Mouse (Mus musculus): Measurements from ENCODE around the gene Fgfrl1. TPM values are rescaled to one million over a fixed set of nuclear protein-coding genes. Genes with fewer than 3 reads are reported as not detected.
A peak's percentile ranks its signal among the peaks of the same experiment; 100 is the strongest.

Gene Fgfrl1
- polyA plus RNA-seq, 1 experiment from 2014 or later, result 21.8 TPM

- no peak for ATAC-seq
- whole genome bisulfite sequencing, result 73% methylated on average over 4 of the region's 4 CpGs
- H3K4me1 ChIP-seq (replicated peaks), result peaks cover 18% of the 10 kb centered on the region
- no peak overlapping the region for H3K4me2 ChIP-seq (replicated peaks)
- no peak overlapping the region for H3K9ac ChIP-seq
- H3K27ac ChIP-seq, result no peak overlapping the region
- no peaks in the 10 kb centered on the region for H3K9me3 ChIP-seq
- no peak overlapping the region for H3K4me3 ChIP-seq (replicated peaks)
- no peaks in the 10 kb centered on the region for H3K27me3 ChIP-seq (replicated peaks)
- H3K36me3 ChIP-seq, result no peaks in the 10 kb centered on the region
These were observed 1.0 kb upstream of the Fgfrl1 start for GRCm38 (mm10) chr5:108691152-108691551.

- Histone ChIP-seq H3K4me3 (replicated peaks) (peak overlapping the region; percentile 91), H3K4me1 (replicated peaks) (peaks cover 42% of the 10 kb centered on the region)
- ATAC-seq, result peak; percentile 95
These were observed 1.7 kb downstream of the Fgfrl1 start for GRCm38 (mm10) chr5:108693872-108694288.

DNA sequence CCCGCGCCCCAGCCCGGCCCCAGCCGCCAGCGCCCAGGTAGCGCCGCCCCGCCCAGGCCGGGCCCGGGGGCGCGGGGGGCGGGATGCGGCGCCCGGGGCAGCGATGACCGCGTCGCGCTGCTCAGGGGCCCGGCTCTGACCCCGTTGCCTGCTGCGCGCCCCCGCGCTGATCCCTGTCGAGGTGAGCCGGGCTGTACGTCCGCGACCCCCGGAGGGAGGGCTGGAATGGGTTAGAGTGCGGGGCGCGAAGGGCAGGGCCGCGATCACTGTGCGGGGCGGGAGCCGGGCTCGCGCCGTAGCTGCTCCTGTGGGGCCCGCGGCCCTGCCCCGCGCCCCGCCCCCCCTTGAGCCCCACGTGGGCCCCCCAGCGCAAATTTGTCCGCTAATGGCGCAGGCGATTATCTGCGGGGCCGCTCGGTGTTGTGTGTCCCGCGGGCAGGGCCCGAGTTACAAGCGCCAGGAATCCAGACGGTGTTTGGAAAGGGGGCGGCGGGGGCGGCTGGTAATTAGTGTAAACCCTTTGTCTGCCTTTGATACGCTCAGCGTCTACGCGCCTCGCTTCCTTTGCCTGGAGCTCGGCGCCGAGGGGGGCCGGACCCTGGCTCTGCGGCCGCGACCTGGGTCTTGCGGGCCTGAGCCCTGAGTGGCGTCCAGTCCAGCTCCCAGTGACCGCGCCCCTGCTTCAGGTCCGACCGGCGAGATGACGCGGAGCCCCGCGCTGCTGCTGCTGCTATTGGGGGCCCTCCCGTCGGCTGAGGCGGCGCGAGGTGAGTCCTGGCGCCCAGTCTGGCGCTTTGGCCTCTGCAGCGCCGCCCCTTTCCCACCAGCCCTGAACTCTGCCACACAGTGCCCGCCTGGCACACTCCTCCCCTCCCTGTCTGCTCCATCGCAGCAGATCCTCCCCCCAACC, 2.4 kb downstream of the Fgfrl1 start:
- no peaks in the 10 kb centered on the region for H3K27me3 ChIP-seq (replicated peaks)
- peak overlapping the region; percentile 81 for H3K9ac ChIP-seq
- ATAC-seq, result peak; percentile 68
- peak overlapping the region; percentile 70 for H3K27ac ChIP-seq
- peaks cover 47% of the 10 kb centered on the region for H3K4me1 ChIP-seq (replicated peaks)
- under 1% methylated on average over 83 of the region's 99 CpGs for WGBS
- H3K9me3 ChIP-seq, result no peaks in the 10 kb centered on the region
- H3K36me3 ChIP-seq, result no peaks in the 10 kb centered on the region
- peak overlapping the region; percentile 89 for H3K4me2 ChIP-seq (replicated peaks)
- H3K4me3 ChIP-seq (replicated peaks), result peak overlapping the region; percentile 91

More at GRCm38 (mm10) chr5:108693872-108694288, 1.7 kb downstream of the Fgfrl1 start:
- Histone ChIP-seq H3K9ac (peak overlapping the region; percentile 81), H3K4me2 (replicated peaks) (peak overlapping the region; percentile 89), H3K27ac (peak overlapping the region; percentile 70; the same call in 1 of the 2 replicates), H3K36me3 (no peaks in the 10 kb centered on the region), H3K9me3 (no peaks in the 10 kb centered on the region), H3K27me3 (replicated peaks) (no peaks in the 10 kb centered on the region)
- under 1% methylated on average over 37 of the region's 43 CpGs for WGBS

DNA sequence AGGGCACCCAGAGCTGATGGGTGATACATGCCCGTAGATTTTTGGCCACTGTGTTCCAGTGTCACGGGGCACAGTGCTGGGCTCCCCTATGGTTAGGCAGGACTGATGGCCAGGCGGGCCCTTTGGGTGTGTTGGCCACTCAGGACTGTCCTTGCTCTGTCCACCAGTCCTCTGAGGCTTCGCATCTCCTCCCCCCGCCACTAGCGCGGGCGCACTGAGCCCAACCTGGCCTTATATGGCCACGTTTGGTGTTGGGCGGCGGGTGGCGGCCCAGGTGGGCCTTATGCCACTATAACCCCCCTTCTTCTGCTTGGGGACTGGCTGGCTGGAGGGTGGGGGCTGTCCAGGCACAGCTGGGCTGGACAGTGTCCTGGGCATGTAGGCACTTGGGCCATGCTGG, 3.7 kb downstream of the Fgfrl1 start:
- no peak for ATAC-seq
- no peak overlapping the region for H3K4me3 ChIP-seq (replicated peaks)

DNA sequence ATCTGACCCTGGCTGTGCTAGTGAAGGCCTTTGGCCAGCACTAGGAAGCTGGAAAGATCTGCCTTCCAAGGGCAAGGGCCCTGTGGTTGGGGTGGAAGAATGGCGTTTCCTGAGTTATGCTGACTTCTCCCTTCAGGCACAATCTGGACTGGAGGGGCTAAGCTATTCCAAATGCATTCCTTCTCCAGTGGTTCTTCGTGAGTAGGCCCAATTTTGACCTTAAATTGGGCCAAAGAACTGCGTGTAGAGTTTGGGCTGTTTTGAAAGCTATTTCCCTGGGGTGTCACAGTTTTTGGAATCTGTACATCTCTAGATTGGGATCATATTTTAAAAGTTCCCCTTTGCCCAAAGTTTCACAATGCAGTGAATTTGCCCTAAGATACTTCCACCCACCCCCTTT, 4.4 kb downstream of the Fgfrl1 start:
- 72% methylated on average over 3 of the region's 3 CpGs for WGBS
- Histone ChIP-seq H3K36me3 (no peaks in the 10 kb centered on the region), H3K27ac (no peak overlapping the region), H3K27me3 (replicated peaks) (no peaks in the 10 kb centered on the region), H3K9me3 (no peaks in the 10 kb centered on the region), H3K9ac (no peak overlapping the region), H3K4me1 (replicated peaks) (peaks cover 57% of the 10 kb centered on the region), H3K4me3 (replicated peaks) (no peak overlapping the region), H3K4me2 (replicated peaks) (0 out of 2 replicates have a peak overlapping the region, but pooled peaks have one; percentile 89)
- ATAC-seq, result no peak

More for the DNA sequence above, 3.7 kb downstream of the Fgfrl1 start:
- H3K4me1 ChIP-seq (replicated peaks), result peaks cover 51% of the 10 kb centered on the region
- H3K4me2 ChIP-seq (replicated peaks), result peak overlapping the region; percentile 89; the same call in 1 of the 2 replicates
- 91% methylated on average over 12 of the region's 12 CpGs for WGBS
- H3K9me3 ChIP-seq, result no peaks in the 10 kb centered on the region
- no peak overlapping the region; the same call in 1 of the 2 replicates for H3K9ac ChIP-seq
- H3K27me3 ChIP-seq (replicated peaks), result no peaks in the 10 kb centered on the region
- no peaks in the 10 kb centered on the region for H3K36me3 ChIP-seq
- no peak overlapping the region for H3K27ac ChIP-seq

- 32% methylated on average over 4 of the region's 4 CpGs for WGBS
- H3K9me3 ChIP-seq, result no peaks in the 10 kb centered on the region
- H3K9ac ChIP-seq, result peak overlapping the region; percentile 20; the same call in 1 of the 2 replicates
- H3K27ac ChIP-seq, result peak overlapping the region; percentile 6; the same call in 1 of the 2 replicates
- no peak overlapping the region for H3K4me3 ChIP-seq (replicated peaks)
- peaks cover 63% of the 10 kb centered on the region for H3K4me1 ChIP-seq (replicated peaks)
- ATAC-seq, result no peak
- no peaks in the 10 kb centered on the region for H3K36me3 ChIP-seq
- 0 out of 2 replicates have a peak overlapping the region, but pooled peaks have one; percentile 7 for H3K4me2 ChIP-seq (replicated peaks)
- H3K27me3 ChIP-seq (replicated peaks), result no peaks in the 10 kb centered on the region
These were observed 5.2 kb downstream of the Fgfrl1 start for GRCm38 (mm10) chr5:108697341-108697753.

GRCm38 (mm10) chr5:108700346-108700745, 8.2 kb downstream of the Fgfrl1 start:
- Histone ChIP-seq H3K27me3 (replicated peaks) (no peaks in the 10 kb centered on the region), H3K9me3 (no peaks in the 10 kb centered on the region), H3K4me3 (replicated peaks) (no peak overlapping the region), H3K9ac (0 out of 2 replicates have a peak overlapping the region, but pooled peaks have one; percentile 17), H3K27ac (peak overlapping the region; percentile 76), H3K4me2 (replicated peaks) (peak overlapping the region; percentile 17; the same call in 1 of the 2 replicates), H3K36me3 (peaks cover 2% of the 10 kb centered on the region; the same call in 1 of the 2 replicates), H3K4me1 (replicated peaks) (peaks cover 64% of the 10 kb centered on the region)
- WGBS, result 46% methylated on average over 3 of the region's 3 CpGs
- peak; percentile 57 for ATAC-seq

DNA sequence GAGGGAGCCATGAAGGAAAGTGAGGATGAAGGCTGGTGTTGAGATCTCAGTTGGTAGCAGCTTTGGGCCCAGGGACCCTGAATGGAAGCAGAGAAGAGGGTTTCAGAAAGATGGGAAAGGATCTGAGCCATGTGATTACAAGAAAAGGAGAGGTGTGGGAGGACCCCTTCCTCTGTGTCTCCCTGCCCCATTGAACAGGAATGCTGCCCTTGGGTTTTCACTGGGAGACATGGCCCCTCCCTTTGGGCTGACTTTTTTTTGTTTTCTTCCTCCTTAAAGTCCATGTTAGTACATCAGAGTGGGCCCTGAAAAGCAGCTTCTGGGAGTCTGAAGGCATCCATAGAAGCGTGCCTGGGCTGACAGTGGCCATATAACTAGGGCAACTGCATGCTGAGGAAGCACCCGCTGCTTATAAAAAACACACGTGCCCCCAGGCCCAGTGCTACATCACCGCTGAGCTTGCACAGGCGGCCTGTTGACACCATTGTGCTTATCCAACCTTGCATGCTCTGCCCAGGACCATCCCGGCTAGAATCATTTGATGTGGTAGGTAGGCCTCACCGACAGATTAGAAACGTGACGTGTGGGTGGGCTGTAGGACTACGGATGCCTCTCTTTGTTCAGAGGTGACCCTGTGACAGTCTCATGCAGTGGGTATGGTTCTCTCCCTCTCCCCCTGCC, 9.3 kb downstream of the Fgfrl1 start:
- peak overlapping the region; percentile 76; the same call in 1 of the 2 replicates for H3K27ac ChIP-seq
- ATAC-seq, result no peak
- 79% methylated on average over 10 of the region's 10 CpGs for WGBS
- peaks cover 55% of the 10 kb centered on the region for H3K4me1 ChIP-seq (replicated peaks)
- no peak overlapping the region for H3K4me2 ChIP-seq (replicated peaks)
- H3K9ac ChIP-seq, result no peak overlapping the region
- H3K36me3 ChIP-seq, result peaks cover 13% of the 10 kb centered on the region
- H3K9me3 ChIP-seq, result no peaks in the 10 kb centered on the region
- no peaks in the 10 kb centered on the region for H3K27me3 ChIP-seq (replicated peaks)
- no peak overlapping the region for H3K4me3 ChIP-seq (replicated peaks)

DNA sequence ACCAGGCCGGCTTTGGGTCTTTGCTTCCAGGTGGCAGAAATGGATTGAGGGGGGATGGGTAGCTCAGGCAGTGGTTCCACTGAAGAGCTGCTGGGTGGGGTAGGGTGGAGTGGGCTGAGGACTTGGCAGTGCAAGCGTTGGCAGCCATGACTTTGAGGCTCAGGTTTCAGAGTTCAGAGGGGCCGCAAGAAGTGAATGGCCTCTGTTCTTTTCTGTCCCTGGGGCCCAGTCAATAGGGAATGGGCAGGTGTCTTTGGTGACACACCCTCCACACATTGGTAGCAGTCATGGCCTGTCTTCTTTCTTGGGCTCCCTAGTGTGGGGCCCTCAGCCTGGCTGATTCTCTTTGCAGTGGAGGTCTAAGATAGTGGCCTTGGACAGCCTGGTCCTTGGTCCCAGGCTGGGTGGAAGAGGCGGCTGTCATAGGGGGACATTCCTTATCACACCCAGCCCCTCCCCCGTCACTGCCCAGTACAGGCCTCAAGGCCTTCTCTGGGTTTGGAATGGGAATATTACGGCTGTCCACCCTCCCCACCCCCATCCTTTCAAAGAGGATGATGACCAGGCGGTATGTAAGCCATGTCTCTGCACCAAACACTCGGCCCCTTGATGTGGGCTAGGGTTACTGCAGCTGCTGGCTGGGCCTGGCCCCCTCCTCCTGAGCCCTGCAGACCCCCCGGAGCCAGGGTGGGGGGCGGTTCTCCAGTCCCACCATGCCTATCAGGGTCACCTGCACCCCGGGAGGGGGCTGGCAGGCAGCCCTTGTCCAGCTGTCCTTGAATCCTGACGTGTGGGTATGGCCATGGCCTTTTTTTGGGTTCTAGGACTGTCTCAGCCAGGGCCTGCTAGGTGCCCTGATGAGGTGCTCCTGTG, 11.8 kb downstream of the Fgfrl1 start:
- 60% methylated on average over 12 of the region's 12 CpGs for WGBS
- Histone ChIP-seq H3K9me3 (no peaks in the 10 kb centered on the region), H3K4me2 (replicated peaks) (0 out of 2 replicates have a peak overlapping the region, but pooled peaks have one; percentile 3), H3K27me3 (replicated peaks) (no peaks in the 10 kb centered on the region), H3K27ac (peak overlapping the region; percentile 45; the same call in 1 of the 2 replicates), H3K9ac (no peak overlapping the region), H3K4me1 (replicated peaks) (peaks cover 37% of the 10 kb centered on the region), H3K4me3 (replicated peaks) (no peak overlapping the region), H3K36me3 (peaks cover 19% of the 10 kb centered on the region)
- ATAC-seq, result peak; percentile 84

DNA sequence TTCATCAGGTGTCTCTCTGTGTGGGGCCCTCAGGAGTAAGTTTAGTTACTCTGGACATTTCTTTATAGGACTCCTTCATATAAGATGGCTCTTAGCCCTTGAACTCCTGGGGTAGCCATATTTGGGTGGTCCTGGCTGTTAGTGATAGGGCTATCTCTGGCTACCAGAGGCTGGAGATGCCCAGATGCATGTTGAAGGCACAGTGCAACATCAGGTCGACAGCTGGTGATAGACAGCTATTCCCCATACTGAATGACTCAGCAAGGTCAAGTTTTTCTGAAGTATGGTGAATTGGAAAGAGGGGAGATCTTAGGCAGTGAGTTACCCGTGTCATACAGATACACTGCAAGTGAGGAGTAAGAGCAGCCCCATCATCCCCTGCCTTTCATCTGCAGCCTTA, 15.6 kb downstream of the Fgfrl1 start:
- H3K4me2 ChIP-seq (replicated peaks), result no peak overlapping the region
- no peak overlapping the region for H3K4me3 ChIP-seq (replicated peaks)
- no peak overlapping the region for H3K9ac ChIP-seq
- peaks cover 19% of the 10 kb centered on the region for H3K36me3 ChIP-seq
- H3K27ac ChIP-seq, result no peak overlapping the region
- H3K27me3 ChIP-seq (replicated peaks), result no peaks in the 10 kb centered on the region
- no peaks in the 10 kb centered on the region for H3K9me3 ChIP-seq
- H3K4me1 ChIP-seq (replicated peaks), result peaks cover 18% of the 10 kb centered on the region
- WGBS, result 82% methylated on average over 2 of the region's 2 CpGs
- ATAC-seq, result no peak

GRCm38 (mm10) chr5:108708419-108708818, 16.2 kb downstream of the Fgfrl1 start:
- H3K4me2 ChIP-seq (replicated peaks), result no peak overlapping the region
- H3K27me3 ChIP-seq (replicated peaks), result no peaks in the 10 kb centered on the region
- peaks cover 19% of the 10 kb centered on the region for H3K36me3 ChIP-seq
- no peak overlapping the region for H3K4me3 ChIP-seq (replicated peaks)
- 0 out of 2 replicates have a peak overlapping the region, but pooled peaks have one; percentile 5 for H3K27ac ChIP-seq
- no peaks in the 10 kb centered on the region for H3K9me3 ChIP-seq
- ATAC-seq, result peak; percentile 27; the same call in 1 of the 2 replicates
- WGBS, result 84% methylated on average over 1 of the region's 1 CpGs
- no peak overlapping the region for H3K9ac ChIP-seq
- peaks cover 14% of the 10 kb centered on the region for H3K4me1 ChIP-seq (replicated peaks)
